Mouse (Mus musculus): ENCODE results near the gene Megf11.

DNA sequence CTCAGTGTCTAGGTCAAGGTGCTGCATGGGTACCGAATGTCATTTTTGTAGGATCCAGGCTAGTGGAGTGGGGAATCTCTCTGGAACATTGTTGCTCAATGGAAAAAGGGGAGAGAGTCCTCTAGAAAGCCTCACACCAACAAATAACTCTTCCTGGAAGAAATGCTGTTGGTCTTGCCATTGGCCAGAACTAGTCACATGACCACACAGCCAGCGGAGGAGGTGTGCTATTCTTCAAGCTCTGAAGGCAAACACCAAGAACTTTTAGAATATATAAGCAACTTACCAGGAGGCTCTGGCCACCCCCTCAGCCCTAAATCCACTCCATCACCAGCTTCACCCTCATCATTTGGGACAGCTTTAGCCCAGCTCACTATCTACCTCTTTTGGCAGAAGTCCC, 41.8 kb upstream of the Megf11 start:
- TF ChIP-seq EP300 (IDR thresholded peaks at IDR 0.05; ENCODE audit: low read depth) (no peak), CTCF (IDR thresholded peaks at IDR 0.05; ENCODE audit: low read depth) (no peak)
